Mouse (Mus musculus) cortical plate, adult 2 months (tissue): ENCODE results near the gene Myl4.

Source experiments
- CTCF ChIP-seq: fragments of 200-500 bp; IDR thresholded peaks from 2 replicates; pipeline ENCODE4 v1.5.1; 2011; ENCODE audit warnings: mild to moderate bottlenecking, control low read depth, low read length; ENCODE audit not compliant: insufficient read depth; ENCODE audit errors: extremely low read depth
- POLR2A ChIP-seq: fragments of 200-500 bp; IDR thresholded peaks from 2 replicates; pipeline ENCODE4 v1.6.1; 2011; ENCODE audit warnings: mild to moderate bottlenecking, low read length, control low read depth; ENCODE audit not compliant: insufficient read depth; ENCODE audit errors: extremely low read depth

DNA sequence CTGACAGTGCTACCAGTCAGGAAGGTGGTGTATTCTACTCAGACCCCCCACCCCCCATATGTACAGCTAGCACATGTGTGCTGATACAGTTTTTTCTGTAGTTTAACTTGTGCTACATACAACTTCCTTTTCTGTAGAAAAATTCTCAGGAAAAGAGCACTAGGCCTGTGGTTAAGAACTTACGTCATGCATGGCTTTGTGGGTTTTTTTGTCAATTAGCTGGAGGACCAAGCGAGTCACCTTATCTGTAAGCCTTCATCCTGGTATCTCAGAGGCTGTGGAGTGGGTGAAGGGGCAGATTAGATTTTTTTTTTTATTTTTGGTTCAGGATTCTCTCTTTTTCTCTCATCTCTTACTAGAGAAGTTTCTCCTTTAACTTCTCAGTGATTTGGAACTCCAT, 63.7 kb downstream of the Myl4 start:
- TF ChIP-seq POLR2A (no peak), CTCF (no peak)
